Mouse (Mus musculus): Measurements from ENCODE around the gene S100a1. TPM values are rescaled to one million over a fixed set of nuclear protein-coding genes. Genes with fewer than 3 reads are reported as not detected.

S100a1 gene
- polyA plus RNA-seq (2012; rRNA removed), result 15.4 and 16.1 TPM in 2 replicates

GRCm38 (mm10) chr3:90513796-90514590, at the start of gene S100a1, which contains the start of gene S100a13:
Gene S100a1, minus strand, starts transcription at chr3:90514392.
Gene S100a13, plus strand, starts transcription at chr3:90514435.

GRCm38 (mm10) chr3:90560008-90560628, 45.9 kb upstream of the S100a1 start, which contains the start of gene S100a3:
Gene S100a3, plus strand, starts transcription at chr3:90560578.

GRCm38 (mm10) chr3:90537141-90537904, 23.1 kb upstream of the S100a1 start, which contains the start of gene S100a16:
Gene S100a16, plus strand, starts transcription at chr3:90537254.

GRCm38 (mm10) chr3:90526580-90526979, 12.4 kb upstream of the S100a1 start, which contains the start of gene S100a14:
Gene S100a14, plus strand, starts transcription at chr3:90526856.

GRCm38 (mm10) chr3:90508950-90509746, 5.0 kb downstream of the S100a1 start, which contains the start of gene Chtop:
Gene Chtop, minus strand, starts transcription at chr3:90509498.

GRCm38 (mm10) chr3:90490696-90491256, 23.4 kb downstream of the S100a1 start, which contains the start of gene Snapin:
Gene Snapin, minus strand, starts transcription at chr3:90491033.

GRCm38 (mm10) chr3:90475831-90476611, 38.2 kb downstream of the S100a1 start, which contains the start of gene Ilf2:
Gene Ilf2, plus strand, starts transcription at chr3:90476126.

GRCm38 (mm10) chr3:90465686-90466310, 48.4 kb downstream of the S100a1 start, which contains the start of gene Npr1:
Gene Npr1, minus strand, starts transcription at chr3:90465866.

Other genes starting within 250 kb of the S100a1 start
- 3.5 and 4.3 TPM in 2 replicates for gene Dennd4b, start 249.2 kb downstream of the S100a1 start, polyA plus RNA-seq (2012; rRNA removed)
- 4.7 and 5.7 TPM in 2 replicates for gene Gatad2b, start 221.2 kb downstream of the S100a1 start, polyA plus RNA-seq (2012; rRNA removed)
- 1.8 and 1.9 TPM in 2 replicates for gene Slc27a3, start 124.5 kb downstream of the S100a1 start, polyA plus RNA-seq (2012; rRNA removed)
- gene Ints3, start 80.8 kb downstream of the S100a1 start, polyA plus RNA-seq (2012; rRNA removed), result 11.3 and 13.6 TPM in 2 replicates
- 6.3 and 7.8 TPM in 2 replicates for gene Npr1, start 48.5 kb downstream of the S100a1 start, polyA plus RNA-seq (2012; rRNA removed)
- 37.2 and 42.0 TPM in 2 replicates for gene Ilf2, start 38.3 kb downstream of the S100a1 start, polyA plus RNA-seq (2012; rRNA removed)
- gene Snapin, start 23.4 kb downstream of the S100a1 start, polyA plus RNA-seq (2012; rRNA removed), result 8.8 and 10.6 TPM in 2 replicates
- 53.6 and 54.9 TPM in 2 replicates for gene Chtop, start 4.9 kb downstream of the S100a1 start, polyA plus RNA-seq (2012; rRNA removed)
- 11.2 TPM in 2 replicates for gene S100a13, start within 50 bp of the S100a1 start, polyA plus RNA-seq (2012; rRNA removed)
- gene S100a14, start 12.5 kb upstream of the S100a1 start, polyA plus RNA-seq (2012; rRNA removed), result 0.31 TPM in 1 of 2 replicates, not detected in the other
- gene S100a16, start 22.9 kb upstream of the S100a1 start, polyA plus RNA-seq (2012; rRNA removed), result 13.0 and 13.2 TPM in 2 replicates
- gene S100a3, start 46.2 kb upstream of the S100a1 start, polyA plus RNA-seq (2012; rRNA removed), result 0.05 TPM in 1 of 2 replicates, not detected in the other
- not detected in 2 replicates for gene S100a2, start 75.9 kb upstream of the S100a1 start, polyA plus RNA-seq (2012; rRNA removed)
- gene Gm42674, start 87.5 kb upstream of the S100a1 start, polyA plus RNA-seq (2012; rRNA removed), result not detected in 2 replicates
- 1.9 and 3.1 TPM in 2 replicates for gene S100a4, start 89.4 kb upstream of the S100a1 start, polyA plus RNA-seq (2012; rRNA removed)
- not detected in 2 replicates for gene S100a5, start 94.1 kb upstream of the S100a1 start, polyA plus RNA-seq (2012; rRNA removed)
- 4.5 and 8.3 TPM in 2 replicates for gene S100a6, start 98.5 kb upstream of the S100a1 start, polyA plus RNA-seq (2012; rRNA removed)
- 0.03 TPM in 1 of 2 replicates, not detected in the other for gene S100a7a, start 139.6 kb upstream of the S100a1 start, polyA plus RNA-seq (2012; rRNA removed)
- 392 and 594 TPM in 2 replicates for gene S100a8, start 154.6 kb upstream of the S100a1 start, polyA plus RNA-seq (2012; rRNA removed)
- gene S100a9, start 181.3 kb upstream of the S100a1 start, polyA plus RNA-seq (2012; rRNA removed), result 408 and 596 TPM in 2 replicates
- gene Pglyrp4, start 212.5 kb upstream of the S100a1 start, polyA plus RNA-seq (2012; rRNA removed), result not detected in 2 replicates